Mouse (Mus musculus) A20 (cell line): ENCODE data around the gene Gm5475.
A peak's percentile ranks its signal among the peaks of the same experiment; 100 is the strongest.

Source experiments
- DNase-seq: peaks from one replicate; pipeline ENCODE4 v3.0.0-alpha.2; 2011; ENCODE audit warnings: low read depth, low spot score

The Gm5475 gene

GRCm38 (mm10) chr15:100413306-100413705 lies 8.6 kb upstream of the Gm5475 start:
- no peak for DNase-seq

- DNase-seq, result peak; percentile 40
Observed at GRCm38 (mm10) chr15:100414011-100414410, 7.9 kb upstream of the Gm5475 start.

GRCm38 (mm10) chr15:100414942-100415341 lies 7.0 kb upstream of the Gm5475 start:
- DNase-seq, result no peak

- DNase-seq, result no peak
Observed at GRCm38 (mm10) chr15:100415684-100416083, 6.3 kb upstream of the Gm5475 start.

GRCm38 (mm10) chr15:100417854-100418450 lies 4.0 kb upstream of the Gm5475 start:
- no peak for DNase-seq

GRCm38 (mm10) chr15:100419311-100419710 lies 2.6 kb upstream of the Gm5475 start:
- peak; percentile 23 for DNase-seq

GRCm38 (mm10) chr15:100419901-100420745 lies 1.8 kb upstream of the Gm5475 start:
- peak; percentile 20 for DNase-seq

GRCm38 (mm10) chr15:100421059-100421757 lies 739 bp upstream of the Gm5475 start:
- DNase-seq, result peak; percentile 40

- DNase-seq, result no peak
Observed at GRCm38 (mm10) chr15:100422476-100422875, 529 bp downstream of the Gm5475 start.

- peak; percentile 94 for DNase-seq
Observed at GRCm38 (mm10) chr15:100422899-100423860, 1.2 kb downstream of the Gm5475 start.

- DNase-seq, result peak; percentile 57
Observed at GRCm38 (mm10) chr15:100423916-100424315, 2.0 kb downstream of the Gm5475 start.

GRCm38 (mm10) chr15:100424396-100425122 lies 2.6 kb downstream of the Gm5475 start, which contains the start of gene Slc11a2:
Gene Slc11a2, minus strand, starts transcription at chr15:100425072.
- peak; percentile 18 for DNase-seq

- DNase-seq, result no peak
Observed at GRCm38 (mm10) chr15:100428296-100428905, 6.5 kb downstream of the Gm5475 start.

GRCm38 (mm10) chr15:100429959-100430565 lies 8.1 kb downstream of the Gm5475 start:
- DNase-seq, result no peak

- DNase-seq, result no peak
Observed at GRCm38 (mm10) chr15:100433234-100433633, 11.3 kb downstream of the Gm5475 start.

- DNase-seq, result no peak
Observed at GRCm38 (mm10) chr15:100436112-100436511, 14.2 kb downstream of the Gm5475 start.

- no peak for DNase-seq
Observed at GRCm38 (mm10) chr15:100436518-100436917, 14.6 kb downstream of the Gm5475 start.

- DNase-seq, result no peak
Observed at GRCm38 (mm10) chr15:100443126-100443922, 21.4 kb downstream of the Gm5475 start.

- DNase-seq, result no peak
Observed at GRCm38 (mm10) chr15:100446887-100447286, 24.9 kb downstream of the Gm5475 start.
